Mouse (Mus musculus) right cerebral cortex, adult 18-20 months (tissue): ENCODE data around the gene Cdc14a.

Experiments used
- DNase-seq: peaks from one replicate; pipeline ENCODE4 v3.0.0; 2022; ENCODE audit warnings: mixed read lengths

The Cdc14a gene

GRCm38 (mm10) chr3:116423353-116424159 lies at the start of gene Cdc14a:
Cdc14a (minus strand) TSS chr3:116424032.
- DNase-seq, result peak; percentile 59

GRCm38 (mm10) chr3:116465709-116466108 lies 41.9 kb upstream of the Cdc14a start:
- no peak for DNase-seq

- DNase-seq, result no peak
Observed at GRCm38 (mm10) chr3:116464318-116464717, 40.5 kb upstream of the Cdc14a start.

- no peak for DNase-seq
Observed at GRCm38 (mm10) chr3:116461053-116461452, 37.2 kb upstream of the Cdc14a start.

GRCm38 (mm10) chr3:116454529-116454928 lies 30.7 kb upstream of the Cdc14a start:
- DNase-seq, result no peak

GRCm38 (mm10) chr3:116450741-116451140 lies 26.9 kb upstream of the Cdc14a start:
- DNase-seq, result no peak

GRCm38 (mm10) chr3:116444327-116444726 lies 20.5 kb upstream of the Cdc14a start:
- no peak for DNase-seq

GRCm38 (mm10) chr3:116442788-116443187 lies 19.0 kb upstream of the Cdc14a start:
- DNase-seq, result no peak

- no peak for DNase-seq
Observed at GRCm38 (mm10) chr3:116441518-116442205, 17.8 kb upstream of the Cdc14a start.

- DNase-seq, result no peak
Observed at GRCm38 (mm10) chr3:116440066-116440997, 16.5 kb upstream of the Cdc14a start.

- DNase-seq, result no peak
Observed at GRCm38 (mm10) chr3:116436811-116437601, 13.2 kb upstream of the Cdc14a start.

- no peak for DNase-seq
Observed at GRCm38 (mm10) chr3:116436113-116436512, 12.3 kb upstream of the Cdc14a start.

GRCm38 (mm10) chr3:116434757-116435156 lies 10.9 kb upstream of the Cdc14a start:
- DNase-seq, result no peak

- no peak for DNase-seq
Observed at GRCm38 (mm10) chr3:116425901-116426300, 2.1 kb upstream of the Cdc14a start.

GRCm38 (mm10) chr3:116424973-116425284 lies 1.1 kb upstream of the Cdc14a start:
- DNase-seq, result peak; percentile 80

GRCm38 (mm10) chr3:116424160-116424972 lies 534 bp upstream of the Cdc14a start:
- DNase-seq, result no peak

- DNase-seq, result peak; percentile 15
Observed at GRCm38 (mm10) chr3:116422795-116423352, 958 bp downstream of the Cdc14a start.

- DNase-seq, result no peak
Observed at GRCm38 (mm10) chr3:116422074-116422473, 1.8 kb downstream of the Cdc14a start.

- no peak for DNase-seq
Observed at GRCm38 (mm10) chr3:116421121-116421520, 2.7 kb downstream of the Cdc14a start.

GRCm38 (mm10) chr3:116419791-116420190 lies 4.0 kb downstream of the Cdc14a start:
- no peak for DNase-seq

GRCm38 (mm10) chr3:116414451-116414860 lies 9.4 kb downstream of the Cdc14a start:
- no peak for DNase-seq
